Mouse (Mus musculus) adrenal gland, adult 8-10 months (tissue): ENCODE data around the gene Exoc4. TPM values are rescaled to one million over a fixed set of nuclear protein-coding genes. Genes with fewer than 3 reads are reported as not detected.
A peak's percentile ranks its signal among the peaks of the same experiment; 100 is the strongest.

Source experiments
- DNase-seq: peaks from one replicate; pipeline ENCODE4 v3.0.0; 2022
- total RNA-seq, 4 experiments: library from RNA; stranded (reverse); gene quantifications; 2 replicates each; pipeline ENCODE4 v1.2.4; 2022

Gene Exoc4
- total RNA-seq, 4 experiments from 2014 or later = 53.2 to 76.5 (median 58.9) TPM

DNA sequence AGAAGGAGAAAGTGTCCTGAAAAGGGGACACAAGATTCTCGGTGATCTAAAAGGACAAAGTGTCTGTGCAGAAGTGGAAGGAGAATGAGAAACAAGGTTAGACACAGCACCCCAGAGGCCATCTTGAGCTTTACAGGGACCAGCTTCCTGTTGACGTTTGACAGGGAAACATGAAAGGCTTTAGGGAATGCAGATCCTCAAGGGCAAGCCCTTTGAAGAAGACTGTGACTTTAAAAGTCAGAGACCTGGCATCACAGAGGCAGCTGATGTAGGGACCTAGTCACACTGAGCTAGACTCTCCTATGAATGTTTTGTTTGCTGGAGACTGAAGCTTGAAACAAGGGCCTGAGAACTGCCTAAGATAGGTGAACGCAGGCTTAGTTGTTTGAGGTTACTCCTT, 520.4 kb downstream of the Exoc4 start:
- DNase-seq = no peak

DNA sequence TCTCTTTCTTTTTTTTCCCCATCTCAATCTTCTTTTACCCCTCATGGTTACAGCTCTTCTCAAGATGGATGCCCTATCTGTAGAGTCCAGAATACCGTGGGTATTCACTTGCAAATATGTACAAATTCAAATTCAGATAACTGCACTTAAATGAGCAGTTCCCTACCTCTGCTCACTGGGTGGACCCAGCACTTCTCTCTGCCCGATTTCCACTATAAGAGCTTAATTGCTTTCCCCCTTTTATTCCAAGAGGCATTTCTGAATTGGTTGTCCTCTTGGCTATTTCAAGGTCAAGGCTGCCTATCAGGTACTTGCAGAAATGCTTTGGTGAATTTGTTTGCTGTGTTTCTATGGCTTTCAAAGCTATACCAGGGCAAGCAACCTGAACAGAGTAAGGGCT, 521.1 kb downstream of the Exoc4 start:
- DNase-seq = no peak

DNA sequence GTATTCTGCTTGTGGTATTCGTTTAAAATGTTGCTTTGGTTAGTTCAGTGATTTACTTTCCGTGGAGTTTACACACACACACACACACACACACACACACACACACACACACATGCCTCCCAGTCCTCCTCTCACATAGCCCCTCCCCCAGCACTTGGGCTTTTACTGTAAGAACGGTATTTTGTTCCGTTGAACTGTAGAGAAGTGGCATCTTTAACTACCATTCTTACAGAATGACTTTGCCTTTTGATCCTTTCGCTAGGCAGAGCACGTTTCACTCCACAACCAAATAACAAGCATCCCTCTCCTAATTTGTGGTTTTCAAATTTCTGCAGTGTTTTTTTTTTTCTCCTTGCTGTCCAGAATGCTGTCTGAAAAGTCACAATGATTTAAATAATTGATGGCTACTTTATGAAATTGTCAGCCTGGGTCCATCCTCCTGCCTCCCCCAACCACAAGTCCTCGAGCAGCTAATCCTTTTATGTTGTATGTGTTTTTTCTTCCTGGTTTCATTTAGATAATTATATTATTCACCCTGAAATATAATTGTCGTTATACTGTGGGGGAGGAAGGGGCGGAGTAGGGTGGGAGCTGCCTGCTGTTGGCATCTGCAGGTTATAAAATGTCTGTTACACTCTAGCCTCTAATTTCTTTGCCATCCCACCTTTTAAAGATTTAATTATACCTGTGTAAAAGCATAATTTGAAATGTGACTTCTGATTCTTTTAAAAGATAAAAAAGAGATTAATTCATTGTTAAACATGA, 523.8 kb downstream of the Exoc4 start:
- no peak for DNase-seq

DNA sequence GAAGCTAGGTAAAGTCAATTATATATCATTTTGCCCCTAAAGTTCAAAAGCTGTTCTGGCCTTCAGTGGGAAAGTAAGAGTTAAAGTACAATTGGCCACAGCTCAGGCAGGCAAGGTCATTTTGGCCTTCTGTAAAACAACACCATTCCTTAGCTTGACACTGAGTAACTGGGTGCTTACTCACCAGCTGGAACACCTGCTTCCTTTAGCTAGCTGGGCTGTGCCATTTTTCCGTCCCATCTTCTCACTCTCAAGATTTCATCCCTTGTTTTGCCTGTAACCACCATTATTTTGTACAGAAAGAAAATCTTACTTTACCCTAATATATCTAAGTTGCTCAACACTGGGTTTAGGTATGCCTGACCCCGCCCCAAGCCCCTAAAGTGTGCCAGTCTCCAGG, 543.7 kb downstream of the Exoc4 start:
- DNase-seq = peak; percentile 16

DNA sequence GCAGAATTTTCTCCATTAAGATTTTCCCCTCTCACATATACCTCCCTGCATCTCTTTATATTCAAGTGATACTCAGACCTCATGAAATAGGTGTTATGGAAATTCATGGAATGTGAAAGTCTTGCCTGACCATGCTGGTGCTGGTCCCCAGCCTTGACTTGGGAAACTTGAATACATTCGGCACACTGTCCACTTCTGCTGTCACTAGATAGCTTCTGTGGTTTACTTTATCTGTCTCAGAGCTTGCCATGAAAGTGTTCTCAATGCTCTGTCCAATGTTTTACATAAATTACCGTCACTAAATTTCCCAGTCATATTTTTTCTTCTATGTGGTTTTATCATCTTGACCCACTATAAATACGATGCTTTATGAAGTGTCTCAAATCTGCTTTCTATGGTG, 552.4 kb downstream of the Exoc4 start:
- no peak for DNase-seq

DNA sequence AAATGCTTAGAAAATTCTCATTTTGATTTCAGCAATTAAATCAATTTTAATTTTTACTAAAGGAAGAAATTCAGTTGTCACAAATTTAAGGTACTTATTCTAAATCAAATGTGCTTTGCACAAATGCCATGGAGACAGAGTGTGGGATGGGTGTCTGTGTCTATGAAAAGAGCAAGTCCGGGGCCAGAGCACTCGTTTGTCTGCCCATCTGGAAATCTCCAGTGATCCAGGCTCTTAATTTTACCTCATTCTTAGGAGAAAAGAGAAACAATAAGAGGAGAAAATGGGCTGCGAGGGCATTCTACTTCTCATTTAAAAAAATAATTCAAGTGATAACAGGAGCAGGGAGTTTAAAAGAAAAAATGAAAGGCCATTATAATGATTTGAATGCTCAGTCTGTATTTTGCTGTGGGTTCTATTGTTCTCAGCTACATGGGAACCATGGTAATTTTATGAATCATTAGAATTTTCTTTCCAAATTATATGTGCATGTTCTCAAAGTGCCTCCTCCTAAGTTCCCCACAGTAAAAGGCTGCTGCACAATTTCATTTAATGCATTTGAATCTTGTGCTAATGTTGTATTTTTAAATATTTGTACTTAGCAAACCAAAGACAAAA, 554.7 kb downstream of the Exoc4 start:
- no peak for DNase-seq

DNA sequence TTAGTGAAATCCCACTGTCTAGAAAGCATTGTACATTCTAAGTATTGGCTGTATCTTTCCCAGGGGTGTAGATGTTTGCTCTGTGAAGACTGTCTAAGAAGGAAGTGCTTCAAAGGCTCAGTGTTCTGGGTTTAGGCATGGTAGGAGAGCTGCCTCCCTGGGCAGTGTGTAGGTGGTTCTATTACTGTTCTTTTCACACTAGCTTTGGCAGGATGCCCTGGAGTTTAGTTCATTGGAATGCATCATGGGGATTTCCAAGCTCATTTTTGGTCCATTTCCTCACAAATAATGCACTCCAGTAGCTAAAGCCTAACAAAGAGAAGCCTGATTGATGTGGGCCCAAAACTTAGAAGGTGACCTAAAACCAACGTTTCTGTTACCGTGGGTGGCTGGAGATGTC, 555.9 kb downstream of the Exoc4 start:
- no peak for DNase-seq

DNA sequence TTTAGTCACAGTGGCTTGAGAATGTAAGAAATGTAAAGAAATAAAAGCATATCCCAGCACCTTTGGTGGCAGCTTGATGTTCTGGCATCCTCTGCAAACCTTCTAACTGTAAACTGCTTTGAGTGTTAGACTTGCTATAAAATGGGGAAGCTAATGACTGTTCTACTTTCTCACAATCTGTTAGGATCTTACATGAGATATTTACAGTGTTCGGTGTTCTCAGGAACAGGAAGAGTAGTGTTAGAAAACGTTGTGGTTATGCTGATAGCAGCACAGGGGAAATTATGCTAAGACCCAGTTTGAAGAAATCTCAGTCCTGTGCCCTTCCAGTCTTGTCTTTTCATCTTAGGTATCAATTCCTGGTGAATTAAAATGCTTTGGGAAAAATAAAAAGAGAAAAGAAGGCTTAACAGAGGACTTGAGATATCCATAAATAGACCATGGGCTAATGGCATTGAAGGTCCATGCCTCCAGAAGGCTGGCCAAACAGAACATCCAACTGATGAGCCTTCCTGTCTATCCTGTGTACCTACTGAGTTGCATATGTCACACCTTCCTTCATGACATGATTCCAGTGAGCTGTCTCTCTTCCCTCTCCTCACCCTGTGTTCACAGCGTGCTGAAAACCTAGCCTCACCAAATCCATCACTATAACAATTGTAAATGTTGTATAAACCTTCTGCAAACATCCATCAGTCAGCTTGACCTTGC, 557.3 kb downstream of the Exoc4 start:
- no peak for DNase-seq

DNA sequence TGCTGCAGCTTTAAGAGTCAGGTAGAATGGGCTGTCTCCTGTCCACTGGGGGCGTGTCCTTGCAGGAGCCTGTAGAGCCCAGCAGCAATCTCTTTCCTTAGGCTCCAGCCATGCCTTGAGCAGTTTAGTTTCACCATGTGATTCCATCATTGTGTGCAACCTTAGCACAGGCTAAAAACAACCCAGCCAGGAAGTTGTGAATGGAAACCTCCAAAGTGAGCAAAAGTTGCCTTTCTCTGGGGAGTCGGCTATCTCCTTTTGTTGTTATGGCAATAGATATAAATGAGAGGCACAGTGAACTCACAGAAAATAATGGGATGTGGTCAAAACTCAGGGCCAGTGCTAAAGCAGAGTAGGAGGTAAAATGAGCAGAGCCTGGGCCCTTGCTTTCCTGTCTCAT, 565.5 kb downstream of the Exoc4 start:
- no peak for DNase-seq

DNA sequence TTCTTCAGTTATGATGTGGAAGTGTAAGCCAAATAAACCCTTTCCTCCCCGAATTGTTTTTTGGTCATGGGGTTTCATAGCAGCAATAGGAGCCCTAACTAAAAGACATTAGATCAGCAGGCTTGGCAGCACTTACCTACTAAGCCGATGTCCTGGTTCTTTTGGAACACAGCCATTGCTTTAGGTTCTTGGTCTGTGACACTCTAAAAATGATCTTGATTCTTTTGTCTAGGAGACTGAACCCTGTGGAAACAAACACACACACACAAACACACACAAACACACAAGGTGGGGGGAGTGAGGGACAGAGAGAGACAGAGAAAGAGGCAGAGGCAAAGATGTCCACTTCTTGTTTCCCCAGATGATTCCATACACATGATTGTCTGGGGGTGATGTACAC, 574.3 kb downstream of the Exoc4 start:
- DNase-seq = no peak

DNA sequence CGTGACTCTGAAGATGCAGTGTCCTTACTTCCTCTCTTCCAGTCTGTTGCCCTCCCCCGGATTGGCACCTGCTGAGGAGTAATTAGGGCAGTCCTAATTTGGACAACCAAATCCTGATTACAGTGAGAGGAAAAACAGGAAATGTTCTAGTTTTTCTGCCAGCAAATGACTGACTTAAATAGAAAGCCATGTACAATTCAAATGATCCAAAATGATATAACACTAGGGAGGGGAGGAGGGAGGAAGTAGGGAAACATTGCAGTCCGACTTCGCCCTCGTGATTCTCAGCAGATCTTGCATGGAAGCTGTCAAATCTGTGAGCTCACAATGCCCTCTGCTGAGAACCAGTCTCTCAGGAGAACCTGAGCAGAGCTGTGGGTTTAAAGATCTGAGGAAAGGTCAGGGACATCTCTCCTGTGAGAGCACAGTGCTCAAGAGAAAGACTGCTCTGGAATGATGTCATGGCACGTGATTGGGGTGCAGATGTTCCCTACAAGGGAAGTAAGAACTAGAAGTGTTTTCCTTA, 575.0 kb downstream of the Exoc4 start:
- peak; percentile 53 for DNase-seq

DNA sequence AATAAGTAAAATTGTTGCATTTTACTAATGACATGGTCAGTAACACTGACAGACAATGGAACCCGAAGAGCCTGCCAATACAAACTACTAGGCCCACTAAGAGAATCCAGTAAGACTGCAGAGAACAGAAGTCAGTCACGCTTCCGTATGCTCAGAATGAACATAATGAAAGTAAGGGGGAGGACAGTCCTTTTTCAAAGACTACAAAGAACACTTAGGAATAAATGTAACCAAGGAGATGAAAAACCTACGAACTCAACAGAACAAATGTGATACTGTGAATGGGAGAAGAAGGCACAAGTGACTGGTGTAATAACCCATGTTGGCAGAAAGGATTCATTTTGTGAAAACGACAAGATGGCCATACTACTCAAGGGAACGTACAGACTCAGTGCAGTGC, 579.6 kb downstream of the Exoc4 start:
- DNase-seq = no peak

DNA sequence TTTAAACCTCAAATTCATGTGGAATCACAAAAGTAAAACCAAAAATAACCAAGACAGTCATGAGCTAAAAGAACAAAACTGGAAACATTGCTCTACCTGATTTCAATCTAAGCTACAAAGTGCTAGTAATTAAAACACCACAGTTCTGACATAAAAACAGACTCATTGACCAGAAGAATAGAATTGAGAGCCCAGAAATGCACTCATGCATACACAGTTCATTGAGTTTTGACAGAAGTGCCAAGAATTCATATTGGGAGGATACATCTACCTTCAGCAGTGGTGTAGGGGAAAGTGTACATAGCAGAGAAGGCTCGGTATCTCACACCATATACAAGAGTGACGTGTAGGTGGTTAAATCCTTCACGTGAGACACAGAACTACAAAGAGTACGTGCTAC, 580.4 kb downstream of the Exoc4 start:
- no peak for DNase-seq

DNA sequence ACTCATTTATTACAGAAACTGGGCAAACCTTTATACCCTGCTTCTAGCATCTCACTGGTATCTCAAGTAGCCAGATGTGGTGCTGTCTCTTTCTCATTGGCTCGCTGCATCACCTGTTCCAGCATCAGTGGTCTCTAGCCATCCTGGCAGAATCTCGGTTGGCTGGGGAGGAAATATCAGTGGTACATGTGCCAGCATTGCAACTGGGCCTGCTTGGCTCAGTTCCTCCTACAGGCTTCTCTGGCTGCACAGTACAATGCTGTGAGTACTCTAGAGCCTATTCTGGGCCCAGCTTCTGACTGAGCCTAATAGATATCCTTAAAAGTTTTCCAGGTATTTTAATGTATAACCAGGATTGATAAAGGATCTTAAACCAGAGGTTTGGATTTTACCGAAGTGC, 582.4 kb downstream of the Exoc4 start:
- DNase-seq = no peak

DNA sequence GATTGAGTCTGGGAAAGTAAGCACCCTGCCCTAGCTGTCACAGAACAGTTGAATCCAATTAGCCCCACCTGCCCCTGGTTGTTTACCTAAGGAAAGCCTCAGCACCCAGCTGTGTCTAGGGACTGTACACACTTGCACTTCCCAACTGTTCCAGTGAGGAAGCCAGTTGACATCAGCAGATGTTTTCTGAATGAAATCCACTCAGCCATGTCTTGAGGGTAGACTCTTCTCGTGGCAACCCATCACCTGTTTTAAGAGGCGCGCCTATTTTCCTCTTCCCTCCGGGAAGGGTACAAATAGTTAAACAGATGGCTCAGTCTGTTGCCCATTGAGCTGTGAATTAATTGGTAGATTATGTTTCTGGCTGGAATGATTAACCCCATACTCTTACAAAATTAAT, 584.1 kb downstream of the Exoc4 start:
- DNase-seq = no peak

DNA sequence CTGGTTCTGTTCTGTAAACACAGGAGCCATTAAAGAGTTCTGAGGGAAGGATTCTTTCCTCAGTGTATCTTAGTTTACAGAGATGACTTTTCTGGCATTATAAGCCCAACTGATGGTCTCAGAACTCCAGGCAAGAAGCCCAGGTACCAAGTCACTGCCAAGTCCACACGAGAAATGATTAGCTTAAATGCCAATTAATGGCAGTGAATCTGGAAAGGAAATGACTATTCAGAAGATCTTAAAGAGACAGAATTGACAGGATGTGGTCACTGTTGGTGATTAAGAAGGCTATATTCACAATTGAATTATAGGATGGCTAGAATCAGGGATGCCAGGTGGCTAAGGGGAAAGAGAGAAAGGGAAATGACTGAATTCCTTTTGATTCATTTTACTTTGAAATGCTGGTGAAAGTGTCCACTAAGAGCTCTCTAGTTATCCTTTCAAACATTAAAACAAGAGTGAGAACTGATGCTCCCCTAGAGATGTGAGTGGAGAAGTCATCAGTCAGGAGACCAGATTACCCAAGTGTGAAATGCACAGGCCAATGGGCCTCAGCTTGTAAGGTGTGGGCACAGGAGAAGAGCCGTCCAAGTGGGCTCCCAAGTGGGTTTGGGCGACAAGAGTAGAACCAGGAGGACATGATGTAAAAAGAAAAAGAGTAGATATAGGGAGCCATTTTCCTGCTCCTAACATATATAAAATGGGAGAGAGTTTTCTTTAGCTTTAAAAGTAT, 587.3 kb downstream of the Exoc4 start:
- no peak for DNase-seq

DNA sequence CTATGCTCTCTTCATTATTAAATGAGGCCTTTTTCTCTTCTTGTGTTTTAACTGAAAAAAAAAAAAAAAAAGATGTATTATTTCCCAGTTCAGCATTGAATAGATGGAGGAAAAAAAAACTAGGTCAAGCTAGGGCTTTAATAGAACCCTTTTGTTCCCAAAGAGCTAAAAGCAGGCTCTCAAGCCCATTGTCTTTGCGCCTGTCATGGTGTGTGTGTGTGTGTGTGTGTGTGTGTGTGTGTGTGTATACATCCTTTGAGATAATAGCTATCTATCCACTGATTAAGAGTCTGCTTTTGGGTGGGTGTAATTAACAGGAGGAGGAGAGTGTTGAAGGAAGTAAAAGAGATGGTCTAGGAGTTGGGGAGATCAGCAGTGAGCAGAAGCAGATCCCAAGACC, 594.0 kb downstream of the Exoc4 start:
- no peak for DNase-seq

DNA sequence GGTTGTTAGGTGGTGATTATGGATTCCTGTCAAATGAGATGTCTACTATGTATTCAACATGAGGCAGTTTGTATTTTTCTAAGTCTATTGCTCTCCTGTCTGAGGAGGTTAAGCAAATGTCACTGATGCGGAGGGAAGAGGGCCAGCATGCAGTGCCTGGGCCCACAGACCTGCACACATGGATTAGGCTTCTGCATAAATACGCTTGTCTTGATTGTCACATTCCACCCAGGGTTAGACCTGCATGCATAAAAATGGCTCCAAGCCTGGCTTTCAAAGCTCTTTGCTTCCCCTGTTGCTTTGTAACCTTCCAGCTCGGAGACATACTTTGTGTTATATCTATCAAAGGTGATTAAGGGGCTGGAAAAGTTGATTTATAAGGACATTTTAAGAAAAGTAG, 610.2 kb downstream of the Exoc4 start:
- no peak for DNase-seq

DNA sequence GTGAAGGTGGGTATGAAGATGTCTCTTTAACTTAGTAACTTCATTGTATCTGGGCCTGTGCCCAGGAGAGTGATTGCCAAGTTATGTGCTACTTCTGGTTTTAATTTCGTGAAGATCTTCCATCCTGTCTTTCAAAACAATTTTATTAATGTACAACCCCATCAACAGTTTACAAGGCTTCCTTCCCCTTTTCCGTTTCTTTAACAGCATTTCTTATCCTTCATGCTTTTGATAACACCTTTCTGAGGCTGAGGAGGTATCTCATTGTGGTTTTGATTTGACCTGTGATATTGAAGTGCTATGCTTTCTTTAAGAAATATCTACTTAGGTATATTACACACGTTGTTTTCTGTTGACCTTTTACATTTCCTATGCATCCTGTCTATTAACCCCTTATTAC, 616.9 kb downstream of the Exoc4 start:
- DNase-seq = no peak

DNA sequence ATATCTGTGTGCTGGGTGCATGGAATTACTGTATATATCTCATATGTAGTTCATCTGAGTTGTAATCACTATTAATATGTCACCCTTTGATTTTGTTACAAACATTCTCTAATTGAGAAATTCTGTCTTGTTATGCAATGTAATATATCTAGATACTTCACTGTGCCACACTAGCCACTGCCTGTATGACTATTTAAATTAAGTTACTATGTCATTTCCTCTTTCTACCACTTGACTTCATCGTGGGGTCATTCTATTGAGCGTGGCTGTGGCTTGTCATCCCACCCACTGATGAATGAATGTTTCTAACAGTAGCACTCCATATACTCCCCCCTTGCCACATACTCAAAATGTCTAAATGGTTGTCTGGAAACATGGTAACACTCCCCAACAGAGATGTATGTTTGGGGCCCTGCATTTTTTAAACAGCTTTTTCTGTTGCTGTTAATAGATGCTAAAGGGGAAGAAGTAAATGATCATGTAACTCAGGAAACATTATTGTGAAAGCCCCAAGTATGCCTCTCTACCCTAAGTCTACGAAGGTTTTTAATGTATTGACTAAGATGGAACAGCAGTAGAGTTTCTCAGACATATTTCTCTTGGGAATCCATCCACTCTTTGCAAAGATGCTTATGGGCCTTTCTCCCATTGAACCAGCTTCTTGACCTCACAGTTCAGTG, 618.2 kb downstream of the Exoc4 start:
- no peak for DNase-seq

DNA sequence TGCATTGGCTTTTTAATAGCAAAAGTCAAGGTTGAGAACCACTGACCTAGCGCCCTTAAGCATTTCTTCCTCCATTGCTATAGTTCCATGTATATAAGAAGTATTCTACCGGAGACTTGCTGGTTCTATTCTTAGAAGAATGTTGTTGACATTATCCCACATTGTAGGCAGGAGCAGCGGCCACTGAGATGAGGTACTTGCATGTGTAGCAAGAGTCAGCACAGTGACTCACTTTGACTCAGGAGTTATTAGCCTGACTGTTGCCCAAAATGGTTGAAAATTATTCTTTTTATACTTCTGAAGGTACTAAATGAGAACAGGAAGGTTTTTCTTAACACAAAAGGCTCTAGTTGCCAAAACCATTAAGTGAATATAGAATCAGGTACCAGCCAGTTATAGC, 620.4 kb downstream of the Exoc4 start:
- DNase-seq = no peak

DNA sequence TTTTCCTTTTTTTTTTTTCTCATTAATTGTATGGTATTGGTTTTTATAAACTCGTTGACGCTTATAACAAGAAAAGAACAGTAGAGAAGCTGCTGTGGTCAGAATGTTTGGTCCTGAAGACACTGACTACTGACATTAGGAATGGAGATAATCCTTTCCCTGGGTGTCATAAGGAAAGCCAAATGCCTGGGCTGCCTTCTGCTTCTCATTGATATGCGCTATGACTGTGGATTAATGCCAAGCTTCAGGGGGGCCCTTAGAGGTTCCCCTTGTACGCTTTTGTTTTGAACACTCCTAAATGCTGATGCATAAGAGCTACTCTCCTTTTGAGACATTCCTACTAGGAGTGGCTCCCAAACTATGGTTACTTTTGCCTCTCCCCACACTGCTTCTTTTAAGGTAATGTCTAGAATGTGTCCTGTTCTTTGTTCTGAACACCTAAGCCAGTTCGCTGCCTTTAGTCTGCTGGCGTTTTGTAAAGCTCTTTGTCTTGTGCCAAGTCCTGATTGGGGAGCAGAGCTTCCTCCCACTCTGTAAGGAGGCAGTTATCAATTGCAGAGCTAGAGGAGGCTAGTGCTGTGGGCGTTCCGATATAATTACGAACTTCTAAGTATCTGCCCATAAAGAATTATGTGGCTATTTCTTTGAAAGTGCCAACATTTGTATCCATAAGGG, 621.7 kb downstream of the Exoc4 start:
- no peak for DNase-seq
